Mouse (Mus musculus): ENCODE measurements around the gene Prdm1.

GRCm38 (mm10) chr10:44508649-44509048 is 19.7 kb downstream of the Prdm1 start:
- TF ChIP-seq CTCF (IDR thresholded peaks at IDR 0.05; ENCODE audit: low read depth, low read length) = no peak
- TF ChIP-seq POLR2A (IDR thresholded peaks at IDR 0.05; ENCODE audit: extremely low read depth, insufficient read depth, low read length) = no peak

Measured in liver, adult 2 months (tissue).